8 mouse cellular contexts compared by ENCODE assay signal in the genomic region with DNA sequence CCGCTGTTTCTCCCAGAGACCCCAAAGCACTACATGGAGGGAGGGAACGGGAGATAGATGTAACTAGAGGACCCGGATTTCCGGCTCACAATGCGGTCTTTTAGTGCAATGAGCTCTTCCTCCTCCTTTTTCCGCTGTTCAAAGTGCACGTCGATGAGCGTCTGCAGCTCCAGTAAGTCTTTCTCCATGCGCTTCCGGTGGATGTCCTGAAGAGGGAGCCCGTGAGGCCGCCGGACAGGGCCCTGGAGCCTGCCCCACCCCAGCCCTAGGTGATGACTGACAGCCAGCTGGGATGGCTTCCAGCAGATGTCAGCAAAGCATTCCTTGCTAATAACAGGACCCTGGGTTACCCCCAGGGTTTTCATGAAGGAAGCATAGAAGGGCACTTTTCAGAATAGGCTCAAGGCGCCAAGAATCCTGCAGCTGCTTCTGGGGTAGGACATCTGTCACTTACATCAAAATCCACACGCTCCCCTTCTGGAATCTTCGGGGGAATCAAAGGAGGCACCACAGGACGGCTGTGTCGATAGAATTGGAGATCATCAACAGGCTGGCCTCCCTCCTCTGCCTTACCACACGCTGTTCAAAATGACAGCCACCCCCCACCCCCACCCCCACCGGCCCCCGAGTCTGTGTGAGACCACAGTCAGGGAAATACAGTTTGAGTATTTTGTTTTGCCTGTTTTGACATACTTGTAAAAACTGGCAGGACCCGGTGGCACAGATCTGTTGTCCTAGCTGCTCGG. TPM values are rescaled to one million over a fixed set of nuclear protein-coding genes. Genes with fewer than 3 reads are reported as not detected.
DNase-seq lines count a peak whose midpoint lies in the region; ATAC-seq and TF ChIP-seq lines count a peak whose summit lies in the region.

No protein-coding gene starts in this region.

- no peaks in the 10 kb centered on the region for H3K4me1 ChIP-seq in cortical plate, adult 2 months (ENCODE audit: control insufficient read depth, insufficient read depth, low read length)
- peaks cover 7% of the 10 kb centered on the region; the same call in 1 of the 2 replicates for H3K4me1 ChIP-seq in intestine, embryonic 16.5 days (ENCODE audit: control insufficient read depth, insufficient read depth, low read length)
- peaks cover 38% of the 10 kb centered on the region for H3K4me1 ChIP-seq in liver, embryonic 13.5 days (replicated peaks)
- H3K4me1 ChIP-seq in testis, adult 2 months (ENCODE audit: control insufficient read depth, insufficient read depth, low read length), result peaks cover 19% of the 10 kb centered on the region

- H3K9ac ChIP-seq in intestine, embryonic 16.5 days (ENCODE audit: low read depth, low read length), result 0 out of 2 replicates have a peak overlapping the region, but pooled peaks have one; percentile 30
- 0 out of 2 replicates have a peak overlapping the region, but pooled peaks have one; percentile 29 for H3K9ac ChIP-seq in liver, embryonic 13.5 days

- no peak overlapping the region for H3K27ac ChIP-seq in cortical plate, adult 2 months (ENCODE audit: insufficient read depth, low read length)
- no peak overlapping the region for H3K27ac ChIP-seq in intestine, embryonic 16.5 days (ENCODE audit: low read length)
- no peak overlapping the region for H3K27ac ChIP-seq in liver, embryonic 13.5 days
- no peak overlapping the region for H3K27ac ChIP-seq in testis, adult 2 months (ENCODE audit: control insufficient read depth, insufficient read depth, low read depth, low read length)

- TF ChIP-seq CTCF in cortical plate, adult 2 months (IDR thresholded peaks at IDR 0.05; ENCODE audit: extremely low read depth, insufficient read depth, low read length), result peak; percentile 21; the same call in 1 of the 2 replicates
- TF ChIP-seq CTCF in testis, adult 2 months (IDR thresholded peaks at IDR 0.05; ENCODE audit: control insufficient read depth, insufficient read depth, insufficient replicate concordance, low read depth, low read length), result peak; percentile 70

- 17% methylated on average over 24 of the region's 24 CpGs for WGBS in intestine, embryonic 16.5 days
- 19% methylated on average over 24 of the region's 24 CpGs for WGBS in liver, embryonic 13.5 days (ENCODE audit: insufficient replicate concordance)

- no peaks in the 10 kb centered on the region for H3K9me3 ChIP-seq in intestine, embryonic 16.5 days (ENCODE audit: control insufficient read depth, low read length)
- H3K9me3 ChIP-seq in liver, embryonic 13.5 days (replicated peaks), result no peaks in the 10 kb centered on the region

- H3K4me2 ChIP-seq in intestine, embryonic 16.5 days (ENCODE audit: low read depth, low read length), result peak overlapping the region; percentile 39
- peak overlapping the region; percentile 53 for H3K4me2 ChIP-seq in liver, embryonic 13.5 days

- peak; percentile 66 for DNase-seq in urinary bladder, postnatal 25 days (ENCODE audit: low spot score)
- no peak for DNase-seq in urinary bladder, adult 2 months (ENCODE audit: low spot score)
- DNase-seq in liver, embryonic 13.5 days, result peak; percentile 65
- DNase-seq in naive thymus-derived CD4-positive, alpha-beta T cell, adult 2 months (ENCODE audit: low read depth), result peak; percentile 85

- ATAC-seq in granulocyte monocyte progenitor cell, adult 5-6 weeks (replicated peaks; ENCODE audit: poor library complexity, severe bottlenecking), result peak; percentile 88
- peak; percentile 86 for ATAC-seq in intestine, embryonic 16.5 days
- ATAC-seq in liver, embryonic 13.5 days (ENCODE audit: low read depth), result peak; percentile 75

- no peaks in the 10 kb centered on the region for H3K36me3 ChIP-seq in intestine, embryonic 16.5 days (ENCODE audit: control insufficient read depth, insufficient read depth, low read length)
- H3K36me3 ChIP-seq in liver, embryonic 13.5 days, result no peaks in the 10 kb centered on the region
- no peaks in the 10 kb centered on the region for H3K36me3 ChIP-seq in testis, adult 2 months (ENCODE audit: control insufficient read depth, insufficient read depth, low read length)

- H3K27me3 ChIP-seq in intestine, embryonic 16.5 days (replicated peaks; ENCODE audit: control insufficient read depth, insufficient read depth, low read length), result no peaks in the 10 kb centered on the region
- H3K27me3 ChIP-seq in liver, embryonic 13.5 days, result no peaks in the 10 kb centered on the region
- no peaks in the 10 kb centered on the region for H3K27me3 ChIP-seq in testis, adult 2 months (ENCODE audit: control insufficient read depth, insufficient read depth, low read length)

- no peak overlapping the region for H3K4me3 ChIP-seq in cortical plate, adult 2 months (ENCODE audit: insufficient read depth, low read length)
- H3K4me3 ChIP-seq in intestine, embryonic 16.5 days (ENCODE audit: low read length), result peak overlapping the region; percentile 15; the same call in 1 of the 2 replicates
- peak overlapping the region; percentile 20; the same call in 1 of the 2 replicates for H3K4me3 ChIP-seq in liver, embryonic 13.5 days (replicated peaks)
- peak overlapping the region; percentile 14; the same call in 1 of the 2 replicates for H3K4me3 ChIP-seq in testis, adult 2 months (ENCODE audit: control insufficient read depth, low read depth, low read length)

- no peak for TF ChIP-seq POLR2A in cortical plate, adult 2 months (IDR thresholded peaks at IDR 0.05; ENCODE audit: extremely low read depth, insufficient read depth, low read length)
- no peak for TF ChIP-seq POLR2A in testis, adult 2 months (IDR thresholded peaks at IDR 0.05; ENCODE audit: control insufficient read depth, low read depth, low read length)

RNA-seq across cellular contexts. Expression of a gene that starts 6.1 kb away (rescaled TPM):
- 7.5 and 8.8 TPM in 2 replicates for polyA plus RNA-seq in urinary bladder, adult 2 months (2012; rRNA removed)
- polyA plus RNA-seq in cortical plate, adult 2 months (2012; rRNA removed), result 9.6 and 10.1 TPM in 2 replicates
- 7.3 and 16.1 TPM in 2 replicates for total RNA-seq in granulocyte monocyte progenitor cell, adult 5-6 weeks (2014; fragmentation: Nextera tagmentation)
- total RNA-seq in granulocyte monocyte progenitor cell, adult 5-6 weeks (2017), result 14.1 and 22.3 TPM in 2 replicates
- polyA plus RNA-seq in intestine, embryonic 16.5 days (2015; fragmentation: Nextera tagmentation; extraction: Ambion mirVana), result 23.0 and 23.2 TPM in 2 replicates
- polyA plus RNA-seq in liver, embryonic 13.5 days (2015; fragmentation: Nextera tagmentation; extraction: Ambion mirVana), result 13.2 and 13.4 TPM in 2 replicates
- 0.62 and 0.77 TPM in 2 replicates for polyA plus RNA-seq in testis, adult 2 months (2012; rRNA removed)

RNA-seq across cellular contexts. Expression of a gene that starts 8.6 kb away (rescaled TPM):
- 72.0 and 159 TPM in 2 replicates for polyA plus RNA-seq in urinary bladder, adult 2 months (2012; rRNA removed)
- polyA plus RNA-seq in cortical plate, adult 2 months (2012; rRNA removed), result 105 and 107 TPM in 2 replicates
- 92.2 and 131 TPM in 2 replicates for total RNA-seq in granulocyte monocyte progenitor cell, adult 5-6 weeks (2014; fragmentation: Nextera tagmentation)
- total RNA-seq in granulocyte monocyte progenitor cell, adult 5-6 weeks (2017), result 99.6 and 109 TPM in 2 replicates
- 17.0 and 17.3 TPM in 2 replicates for polyA plus RNA-seq in intestine, embryonic 16.5 days (2015; fragmentation: Nextera tagmentation; extraction: Ambion mirVana)
- polyA plus RNA-seq in liver, embryonic 13.5 days (2015; fragmentation: Nextera tagmentation; extraction: Ambion mirVana), result 17.1 and 18.8 TPM in 2 replicates
- 48.5 and 51.6 TPM in 2 replicates for polyA plus RNA-seq in testis, adult 2 months (2012; rRNA removed)

RNA-seq across cellular contexts. Expression of a gene that starts 14.0 kb away (rescaled TPM):
- 5.1 and 5.5 TPM in 2 replicates for polyA plus RNA-seq in urinary bladder, adult 2 months (2012; rRNA removed)
- polyA plus RNA-seq in cortical plate, adult 2 months (2012; rRNA removed), result 1.3 and 1.9 TPM in 2 replicates
- 17.0 TPM in 1 of 2 replicates, not detected in the other for total RNA-seq in granulocyte monocyte progenitor cell, adult 5-6 weeks (2014; fragmentation: Nextera tagmentation)
- total RNA-seq in granulocyte monocyte progenitor cell, adult 5-6 weeks (2017), result 2.7 and 4.1 TPM in 2 replicates
- 1.6 TPM in 2 replicates for polyA plus RNA-seq in intestine, embryonic 16.5 days (2015; fragmentation: Nextera tagmentation; extraction: Ambion mirVana)
- 1.1 and 4.5 TPM in 2 replicates for polyA plus RNA-seq in liver, embryonic 13.5 days (2015; fragmentation: Nextera tagmentation; extraction: Ambion mirVana)
- polyA plus RNA-seq in testis, adult 2 months (2012; rRNA removed), result 59.3 TPM in 2 replicates

RNA-seq across cellular contexts. Expression of a gene that starts 22.2 kb away (rescaled TPM):
- 3.5 and 4.0 TPM in 2 replicates for polyA plus RNA-seq in urinary bladder, adult 2 months (2012; rRNA removed)
- polyA plus RNA-seq in cortical plate, adult 2 months (2012; rRNA removed), result 1.0 and 1.3 TPM in 2 replicates
- 0.81 and 2.5 TPM in 2 replicates for total RNA-seq in granulocyte monocyte progenitor cell, adult 5-6 weeks (2014; fragmentation: Nextera tagmentation)
- total RNA-seq in granulocyte monocyte progenitor cell, adult 5-6 weeks (2017), result 0.43 and 0.88 TPM in 2 replicates
- polyA plus RNA-seq in intestine, embryonic 16.5 days (2015; fragmentation: Nextera tagmentation; extraction: Ambion mirVana), result 1.1 and 1.3 TPM in 2 replicates
- 0.13 and 0.24 TPM in 2 replicates for polyA plus RNA-seq in liver, embryonic 13.5 days (2015; fragmentation: Nextera tagmentation; extraction: Ambion mirVana)
- polyA plus RNA-seq in testis, adult 2 months (2012; rRNA removed), result 132 and 148 TPM in 2 replicates

RNA-seq across cellular contexts. Expression of a gene that starts 37.3 kb away (rescaled TPM):
- polyA plus RNA-seq in urinary bladder, adult 2 months (2012; rRNA removed), result 0.74 and 0.78 TPM in 2 replicates
- polyA plus RNA-seq in cortical plate, adult 2 months (2012; rRNA removed), result 218 and 229 TPM in 2 replicates
- not detected in 2 replicates for total RNA-seq in granulocyte monocyte progenitor cell, adult 5-6 weeks (2014; fragmentation: Nextera tagmentation)
- total RNA-seq in granulocyte monocyte progenitor cell, adult 5-6 weeks (2017), result not detected in 2 replicates
- 5.9 and 6.8 TPM in 2 replicates for polyA plus RNA-seq in intestine, embryonic 16.5 days (2015; fragmentation: Nextera tagmentation; extraction: Ambion mirVana)
- polyA plus RNA-seq in liver, embryonic 13.5 days (2015; fragmentation: Nextera tagmentation; extraction: Ambion mirVana), result 0.39 and 0.46 TPM in 2 replicates
- polyA plus RNA-seq in testis, adult 2 months (2012; rRNA removed), result 4.5 TPM in 2 replicates
